Mouse (Mus musculus) C2C12 (cell line): ENCODE data around the gene Cdca3. TPM values are rescaled to one million over a fixed set of nuclear protein-coding genes. Genes with fewer than 3 reads are reported as not detected.
"Not testable (repeated sequence)": the region's sequence is repeated elsewhere in the genome, so short reads cannot be mapped to it uniquely, and the experiment has no call there.

Source experiments
- H3K27me3 ChIP-seq: one replicate; pipeline ENCODE4 v1.6.1; 2011; ENCODE audit not compliant: control insufficient read depth, insufficient read depth, insufficient read length
- H3K36me3 ChIP-seq: one replicate; pipeline ENCODE4 v1.6.1; 2011; ENCODE audit not compliant: control insufficient read depth, insufficient read depth
- H3K4me3 ChIP-seq: one replicate; pipeline ENCODE4 v1.5.1; 2011; ENCODE audit warnings: mild to moderate bottlenecking, control low read depth; ENCODE audit not compliant: poor library complexity, insufficient read depth, severe bottlenecking
- H3K79me2 ChIP-seq: one replicate; pipeline ENCODE4 v1.6.1; 2011; ENCODE audit not compliant: control insufficient read depth, insufficient read depth
- H3K79me3 ChIP-seq: one replicate; pipeline ENCODE4 v1.6.1; 2011; ENCODE audit warnings: low read depth, control low read depth
- H3ac ChIP-seq: one replicate; pipeline ENCODE3; 2011; ENCODE audit warnings: low read depth; ENCODE audit not compliant: control insufficient read depth, insufficient read length
- CEBPB ChIP-seq: IDR thresholded peaks from one replicate; pipeline ENCODE4 v1.6.1; 2011; ENCODE audit warnings: low read depth, mild to moderate bottlenecking, control low read depth, moderate library complexity
- CTCF ChIP-seq: IDR thresholded peaks from one replicate; pipeline ENCODE4 v1.5.1; 2011; ENCODE audit not compliant: control insufficient read depth, insufficient read depth, insufficient read length
- FOSL1 ChIP-seq: IDR thresholded peaks from one replicate; pipeline ENCODE4 v1.8.0; 2011; ENCODE audit warnings: mild to moderate bottlenecking, low read length; ENCODE audit not compliant: poor library complexity, insufficient read depth, severe bottlenecking
- MAX ChIP-seq: IDR thresholded peaks from one replicate; pipeline ENCODE4 v1.6.1; 2011; ENCODE audit warnings: mild to moderate bottlenecking, control low read depth
- MYOD1 ChIP-seq: IDR thresholded peaks from one replicate; pipeline ENCODE4 v1.6.1; 2011; ENCODE audit warnings: low read depth; ENCODE audit not compliant: control insufficient read depth, insufficient read length
- MYOG ChIP-seq: IDR thresholded peaks from one replicate; pipeline ENCODE4 v1.6.1; 2011; ENCODE audit not compliant: control insufficient read depth, insufficient read length; ENCODE audit errors: extremely low read depth
- USF1 ChIP-seq: IDR thresholded peaks from one replicate; pipeline ENCODE4 v1.6.1; 2011; ENCODE audit warnings: low read depth, mild to moderate bottlenecking, control low read depth, moderate library complexity
- polyA plus RNA-seq: library from polyadenylated mRNA; unstranded; fragments of >200 nt; fragmentation: generic; extraction: Trizol; gene quantifications from one replicate; pipeline ENCODE4 v1.2.1, GENCODE M21; 2012; ENCODE audit warnings: missing spikeins

Cdca3 gene
- polyA plus RNA-seq, 1 experiment, result 69.9 TPM

GRCm38 (mm10) chr6:124822049-124822448 lies 7.3 kb upstream of the Cdca3 start:
- no peak for TF ChIP-seq USF1
- TF ChIP-seq MAX, result no peak
- no peak for TF ChIP-seq MYOG
- TF ChIP-seq MYOD1, result no peak
- no peak for TF ChIP-seq CTCF
- TF ChIP-seq CEBPB, result no peak
- TF ChIP-seq FOSL1, result no peak
- no peak overlapping the region for H3ac ChIP-seq
- H3K79me3 ChIP-seq, result peaks cover 5% of the 10 kb centered on the region
- no peak overlapping the region for H3K4me3 ChIP-seq
- peaks cover 22% of the 10 kb centered on the region for H3K79me2 ChIP-seq
- H3K27me3 ChIP-seq, result no peaks in the 10 kb centered on the region
- H3K36me3 ChIP-seq, result peaks cover 96% of the 10 kb centered on the region

GRCm38 (mm10) chr6:124828101-124828592 lies 1.2 kb upstream of the Cdca3 start:
- Histone ChIP-seq H3K4me3 (peak overlapping the region; percentile 68), H3K36me3 (peaks cover 59% of the 10 kb centered on the region), H3K79me3 (peaks cover 27% of the 10 kb centered on the region), H3K79me2 (peaks cover 56% of the 10 kb centered on the region), H3ac (peak overlapping the region; percentile 36), H3K27me3 (no peaks in the 10 kb centered on the region)
- TF ChIP-seq FOSL1 (no peak), MAX (peak; percentile 41), CEBPB (no peak), USF1 (no peak), MYOG (no peak), MYOD1 (no peak), CTCF (no peak)

GRCm38 (mm10) chr6:124829799-124830700 lies 703 bp downstream of the Cdca3 start:
- H3K4me3 ChIP-seq, result peak overlapping the region; percentile 75
- H3K79me3 ChIP-seq, result peaks cover 27% of the 10 kb centered on the region
- peak overlapping the region; percentile 88 for H3ac ChIP-seq
- H3K27me3 ChIP-seq, result no peaks in the 10 kb centered on the region
- H3K36me3 ChIP-seq, result peaks cover 49% of the 10 kb centered on the region
- TF ChIP-seq MYOD1 (no peak), MYOG (no peak), FOSL1 (no peak), CTCF (no peak), USF1 (no peak), MAX (no peak), CEBPB (no peak)
- peaks cover 54% of the 10 kb centered on the region for H3K79me2 ChIP-seq

GRCm38 (mm10) chr6:124831199-124831598 lies 1.9 kb downstream of the Cdca3 start:
- H3K27me3 ChIP-seq, H3ac ChIP-seq, H3K4me3 ChIP-seq: not testable (repeated sequence)
- Histone ChIP-seq H3K79me2 (peaks cover 42% of the 10 kb centered on the region), H3K36me3 (peaks cover 38% of the 10 kb centered on the region), H3K79me3 (peaks cover 25% of the 10 kb centered on the region)

- Histone ChIP-seq H3K4me3 (no peak overlapping the region), H3ac (no peak overlapping the region), H3K27me3 (no peaks in the 10 kb centered on the region), H3K36me3 (peaks cover 37% of the 10 kb centered on the region), H3K79me2 (peaks cover 38% of the 10 kb centered on the region), H3K79me3 (peaks cover 25% of the 10 kb centered on the region)
- TF ChIP-seq MYOG (no peak), MAX (no peak)
Observed at GRCm38 (mm10) chr6:124831649-124832048, 2.3 kb downstream of the Cdca3 start.

- Histone ChIP-seq H3K79me3 (peaks cover 8% of the 10 kb centered on the region), H3K27me3 (peaks cover 5% of the 10 kb centered on the region), H3K36me3 (peaks cover 26% of the 10 kb centered on the region), H3K79me2 (peaks cover 17% of the 10 kb centered on the region), H3ac (no peak overlapping the region), H3K4me3 (no peak overlapping the region)
- TF ChIP-seq CTCF (no peak), CEBPB (no peak), MYOG (no peak)
Observed at GRCm38 (mm10) chr6:124834512-124835081, 5.2 kb downstream of the Cdca3 start.
